In the genomic region with DNA sequence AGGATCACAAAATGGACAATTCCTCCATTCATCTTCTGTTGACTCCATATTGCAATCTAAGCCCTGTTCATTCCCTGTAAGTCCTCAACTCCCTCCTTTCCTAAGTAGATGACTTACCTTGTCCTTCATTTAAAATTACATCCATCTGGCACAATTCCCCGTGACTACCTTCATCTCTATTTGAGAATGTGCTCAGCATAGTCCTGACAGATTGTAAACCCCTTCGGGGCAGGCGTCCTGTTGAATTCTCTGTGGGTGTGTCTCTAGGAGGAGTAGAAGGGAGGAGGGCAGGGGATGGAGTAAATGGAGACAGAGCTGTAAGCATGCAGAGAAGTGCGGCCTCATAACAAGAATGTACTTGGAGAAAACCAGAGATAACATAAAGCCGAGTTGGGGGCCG, we compare ENCODE assay signal across 14 mouse cellular contexts.
DNase-seq lines count a peak whose midpoint lies in the region; ATAC-seq and TF ChIP-seq lines count a peak whose summit lies in the region.
"Had no signal": no experiment of that assay in that cellular context is flagged by ENCODE, and none has a peak within 500 bp of the region (broad histone marks: within the 10 kb centered on the region; RNA-seq: fewer than 3 reads in every experiment).

No protein-coding gene starts in this region.

- no peak for TF ChIP-seq POLR2A in lung, adult 2 months (IDR thresholded peaks at IDR 0.05; ENCODE audit: borderline replicate concordance, extremely low read depth, low read depth, low read length)

- peak overlapping the region; percentile 16 to 25; a peak in 3 of 4 replicates for H3K27ac ChIP-seq in heart, embryonic 14.5 days (replicated peaks in 1 of 2; ENCODE audit: control insufficient read depth in 1 of 2, insufficient read depth in 1 of 2, low read depth in 2 of 2, low read length in 2 of 2)
- H3K27ac ChIP-seq in lung, embryonic 14.5 days (ENCODE audit: low read depth), result 0 out of 2 replicates have a peak overlapping the region, but pooled peaks have one; percentile 19
- H3K27ac ChIP-seq: embryonic facial prominence, embryonic 13.5 days; limb, embryonic 12.5 days; liver, embryonic 15.5 days had no signal

- H3K4me3 ChIP-seq in heart, embryonic 14.5 days (ENCODE audit: control insufficient read depth in 1 of 2, insufficient read depth in 1 of 2, low read depth in 1 of 2, low read length in 2 of 2), result no peak overlapping the region
- no peak overlapping the region for H3K4me3 ChIP-seq in lung, embryonic 14.5 days (ENCODE audit: low read depth, low read length)
- H3K4me3 ChIP-seq in lung, adult 2 months (replicated peaks; ENCODE audit: extremely low read depth, low read depth, low read length), result no peak overlapping the region
- H3K4me3 ChIP-seq: embryonic facial prominence, embryonic 13.5 days; hindbrain, embryonic 15.5 days; limb, embryonic 12.5 days; liver, embryonic 15.5 days; midbrain, embryonic 15.5 days had no signal

- no peaks in the 10 kb centered on the region for H3K36me3 ChIP-seq in heart, embryonic 14.5 days (ENCODE audit: control insufficient read depth, insufficient read depth, low read length)
- no peaks in the 10 kb centered on the region for H3K36me3 ChIP-seq in lung, embryonic 14.5 days (ENCODE audit: insufficient read depth)
- H3K36me3 ChIP-seq: embryonic facial prominence, embryonic 13.5 days; hindbrain, embryonic 15.5 days; limb, embryonic 12.5 days; liver, embryonic 15.5 days; midbrain, embryonic 15.5 days had no signal

- DNase-seq in heart, postnatal 4 days, result no peak
- no peak for DNase-seq in lung, embryonic 14.5 days
- no peak for DNase-seq in lung, adult 2 months
- DNase-seq in cerebellum, adult 11 months, result peak; percentile 45
- DNase-seq in cerebellum, postnatal 10 days, result peak; percentile 71 to 74
- no peak for DNase-seq in gastrocnemius, postnatal 14 days
- DNase-seq in layer of hippocampus, postnatal 14 days (ENCODE audit: low spot score in 2 of 2), result no peak
- DNase-seq: thymus, postnatal 25 days had no signal

- no peak overlapping the region for H3K9ac ChIP-seq in heart, embryonic 14.5 days (ENCODE audit: low read length)
- no peak overlapping the region for H3K9ac ChIP-seq in lung, embryonic 14.5 days
- H3K9ac ChIP-seq: embryonic facial prominence, embryonic 13.5 days; hindbrain, embryonic 15.5 days; limb, embryonic 12.5 days; liver, embryonic 15.5 days; midbrain, embryonic 15.5 days had no signal

- ATAC-seq in heart, embryonic 14.5 days (ENCODE audit: insufficient number of reproducible peaks, insufficient read depth, low FRiP score, low read depth), result no peak
- no peak for ATAC-seq in lung, embryonic 14.5 days (ENCODE audit: insufficient read depth)

- WGBS in heart, embryonic 14.5 days, result 60% methylated on average over 6 of the region's 6 CpGs
- 70% methylated on average over 6 of the region's 6 CpGs for WGBS in lung, embryonic 14.5 days
- 74% methylated on average over 6 of the region's 6 CpGs for WGBS in lung, adult 2 months

- intact Hi-C loops in gastrocnemius, postnatal 14 days (cut with DNase I; ENCODE audit: low total_unique reads), result no loop called here

- no peak for TF ChIP-seq CTCF in lung, embryonic 14.5 days (IDR thresholded peaks at IDR 0.05; ENCODE audit: low read depth)
- TF ChIP-seq CTCF in lung, adult 2 months (IDR thresholded peaks at IDR 0.05; ENCODE audit: insufficient read depth, low read length), result no peak

- H3K4me1 ChIP-seq in heart, embryonic 14.5 days (ENCODE audit: control insufficient read depth in 2 of 2, insufficient read depth in 2 of 2, low read length in 2 of 2), result peaks cover 2 to 14% of the 10 kb centered on the region in 2 experiments
- H3K4me1 ChIP-seq in lung, embryonic 14.5 days (ENCODE audit: insufficient read depth), result no peaks in the 10 kb centered on the region
- no peaks in the 10 kb centered on the region for H3K4me1 ChIP-seq in lung, adult 2 months (ENCODE audit: control insufficient read depth, insufficient read depth, low read length)
- H3K4me1 ChIP-seq: limb, embryonic 12.5 days; liver, embryonic 15.5 days; midbrain, embryonic 15.5 days had no signal

- no peaks in the 10 kb centered on the region for H3K9me3 ChIP-seq in heart, embryonic 14.5 days (ENCODE audit: control insufficient read depth, low read length)
- H3K9me3 ChIP-seq in lung, embryonic 14.5 days (ENCODE audit: low read depth, low read length), result no peaks in the 10 kb centered on the region
- H3K9me3 ChIP-seq: embryonic facial prominence, embryonic 13.5 days; hindbrain, embryonic 15.5 days; limb, embryonic 12.5 days; liver, embryonic 15.5 days; midbrain, embryonic 15.5 days had no signal

- H3K4me2 ChIP-seq in heart, embryonic 14.5 days (ENCODE audit: low read length), result no peak overlapping the region
- H3K4me2 ChIP-seq in lung, embryonic 14.5 days, result no peak overlapping the region
- H3K4me2 ChIP-seq: embryonic facial prominence, embryonic 13.5 days; hindbrain, embryonic 15.5 days; limb, embryonic 12.5 days; liver, embryonic 15.5 days; midbrain, embryonic 15.5 days had no signal

- no peaks in the 10 kb centered on the region for H3K27me3 ChIP-seq in heart, embryonic 14.5 days (ENCODE audit: control insufficient read depth, insufficient read depth, low read length)
- H3K27me3 ChIP-seq in lung, embryonic 14.5 days (ENCODE audit: insufficient read depth, low read length), result no peaks in the 10 kb centered on the region
- H3K27me3 ChIP-seq: embryonic facial prominence, embryonic 13.5 days; hindbrain, embryonic 15.5 days; limb, embryonic 12.5 days; liver, embryonic 15.5 days; midbrain, embryonic 15.5 days had no signal

Comparison
In these comparisons a context has a peak if more than half of its experiments do, and no peak if none do; other contexts are left out.
1. DNase-seq: peak in cerebellum, adult 11 months (single experiment) and cerebellum, postnatal 10 days (2 of 2); none in heart, postnatal 4 days (single experiment), lung, embryonic 14.5 days (single experiment), lung, adult 2 months (single experiment), gastrocnemius, postnatal 14 days (single experiment) and layer of hippocampus, postnatal 14 days (0 of 2).